Mouse (Mus musculus) adipocyte (in vitro differentiated cells): Measurements from ENCODE around the gene Bcl2l1.
A peak's percentile ranks its signal among the peaks of the same experiment; 100 is the strongest.

Experiments
- DNase-seq: peaks from one replicate; pipeline ENCODE4 v3.0.0-alpha.2; 2016; ENCODE audit warnings: low spot score

Gene Bcl2l1

DNA sequence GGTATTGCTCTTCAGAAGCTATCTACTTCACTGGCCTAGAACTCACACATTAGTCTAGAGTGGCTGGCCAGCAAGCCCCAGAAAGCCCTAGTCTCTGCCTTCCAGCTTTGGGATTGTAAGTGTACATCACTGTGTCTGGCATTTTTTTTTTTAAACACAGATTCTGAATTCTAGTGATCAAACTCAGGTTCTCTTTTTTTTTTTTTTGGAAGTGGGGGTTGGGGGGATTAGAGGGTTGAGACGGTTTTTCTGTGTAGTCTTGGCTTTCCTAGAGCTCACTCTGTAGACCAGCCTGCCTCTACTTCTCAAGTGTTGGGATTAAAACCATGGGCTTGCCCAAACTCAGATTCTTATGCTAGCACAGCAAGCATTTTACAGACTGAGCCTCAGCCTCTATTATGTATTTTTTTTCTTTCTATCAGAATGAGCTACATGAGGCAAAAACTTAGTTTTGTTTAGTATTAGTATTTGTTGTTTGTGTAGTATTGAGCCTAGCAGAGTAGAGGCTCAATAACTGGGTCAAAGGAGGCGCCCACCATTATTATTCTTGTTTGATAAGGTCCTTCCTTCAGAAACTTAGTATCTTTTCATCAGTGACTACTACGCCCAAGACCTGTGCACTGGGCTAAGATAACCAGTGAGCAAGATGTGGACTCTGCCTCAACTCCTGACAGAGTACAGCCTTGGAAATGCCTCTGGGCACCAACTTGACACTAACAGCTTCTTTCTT, 6.9 kb downstream of the Bcl2l1 start:
- no peak for DNase-seq

DNA sequence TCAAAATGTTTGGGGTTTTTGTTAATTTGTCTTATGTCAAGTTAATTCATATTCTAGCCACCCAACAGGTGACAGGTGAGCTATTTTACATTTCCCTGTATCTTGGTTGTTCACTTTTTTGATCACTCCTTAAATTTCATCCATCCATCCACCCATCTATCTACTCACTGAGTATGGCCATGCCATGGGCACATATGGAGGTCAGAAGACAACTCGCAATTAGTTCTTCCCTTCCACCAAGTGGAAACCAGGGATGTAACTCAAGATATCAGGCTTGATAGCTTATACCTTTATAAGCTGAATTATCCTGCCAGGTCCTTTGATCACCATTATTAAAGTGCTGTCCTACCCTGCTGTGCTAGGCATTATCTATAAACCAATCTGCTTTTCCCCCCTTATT, 7.8 kb downstream of the Bcl2l1 start:
- no peak for DNase-seq

DNA sequence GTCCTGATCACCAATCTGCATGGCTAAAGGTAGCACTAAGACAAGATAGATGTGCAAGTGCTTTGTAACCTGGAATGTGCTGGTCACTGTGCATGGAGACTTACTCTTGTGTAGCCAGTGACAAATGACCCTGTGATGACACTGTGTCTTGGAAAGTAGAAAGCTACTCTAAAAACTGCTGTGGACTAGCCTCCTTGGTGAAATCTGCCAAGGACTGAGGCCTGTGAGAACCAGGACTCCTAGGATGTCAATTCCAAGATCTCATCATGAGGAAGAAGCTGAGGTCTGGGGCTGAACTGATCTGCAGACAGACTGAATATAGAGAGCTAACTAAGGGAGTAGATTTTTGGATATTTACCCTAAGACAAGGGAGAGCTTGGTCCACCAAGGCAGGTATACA, 10.0 kb downstream of the Bcl2l1 start:
- no peak for DNase-seq

DNA sequence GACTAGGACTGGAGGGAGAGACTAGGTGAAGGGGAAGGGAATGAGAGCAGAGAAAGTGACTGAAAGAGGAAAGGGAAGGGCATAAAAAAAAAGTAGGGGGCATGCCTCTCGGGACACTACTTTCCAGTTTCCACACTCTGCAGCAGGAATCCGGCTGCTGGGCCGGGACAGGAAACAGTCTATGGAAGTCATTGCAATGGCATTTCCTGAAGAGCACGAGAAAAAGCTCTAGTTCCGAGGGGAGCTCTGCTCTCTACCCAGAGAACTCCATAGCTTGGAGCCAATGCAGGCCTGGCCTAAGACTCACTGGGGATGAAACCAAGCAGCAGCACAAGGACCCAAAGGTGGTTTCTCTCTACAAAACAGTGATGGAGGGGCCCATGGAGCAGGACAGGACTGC, 10.5 kb downstream of the Bcl2l1 start:
- DNase-seq = no peak

DNA sequence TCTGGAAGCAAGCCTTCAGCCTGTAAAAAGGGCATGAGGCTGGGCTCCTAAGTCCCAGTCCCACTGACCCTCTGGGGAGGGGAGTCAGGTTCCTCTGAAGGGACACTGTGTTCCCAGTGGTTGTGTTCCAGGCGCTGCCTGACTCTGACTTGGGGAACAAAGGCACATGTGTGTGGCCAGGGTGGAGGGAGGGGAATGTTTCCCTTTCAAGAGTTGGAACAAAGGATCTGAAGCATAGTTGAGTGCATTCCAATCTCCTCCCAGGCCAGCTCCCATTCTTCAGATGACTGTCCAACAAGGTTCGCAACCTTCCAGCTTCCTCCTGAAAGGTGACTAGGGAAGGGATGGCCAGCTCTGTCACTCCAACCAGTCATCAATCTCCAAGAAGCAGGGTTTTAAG, 11.2 kb downstream of the Bcl2l1 start:
- DNase-seq = peak; percentile 48

DNA sequence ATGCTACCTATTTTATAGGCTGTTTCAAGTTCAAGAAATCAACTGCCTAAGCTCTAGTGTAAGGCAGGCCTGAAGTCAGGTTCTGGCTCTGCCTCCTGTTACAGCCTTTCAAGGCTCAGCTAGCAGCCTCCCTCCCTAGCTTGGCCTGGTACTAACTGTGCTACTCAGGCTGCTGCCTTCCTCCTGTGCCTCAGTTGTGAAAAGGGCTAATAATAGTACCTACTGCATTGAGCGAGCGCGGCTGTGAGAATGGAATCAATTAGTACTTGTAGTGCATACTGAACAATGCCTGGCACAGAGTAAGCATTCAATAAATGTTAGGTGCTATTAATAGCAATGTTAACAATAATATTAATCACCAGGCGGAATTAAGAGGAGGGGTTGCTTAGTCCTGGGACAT, 11.6 kb downstream of the Bcl2l1 start:
- DNase-seq = no peak

DNA sequence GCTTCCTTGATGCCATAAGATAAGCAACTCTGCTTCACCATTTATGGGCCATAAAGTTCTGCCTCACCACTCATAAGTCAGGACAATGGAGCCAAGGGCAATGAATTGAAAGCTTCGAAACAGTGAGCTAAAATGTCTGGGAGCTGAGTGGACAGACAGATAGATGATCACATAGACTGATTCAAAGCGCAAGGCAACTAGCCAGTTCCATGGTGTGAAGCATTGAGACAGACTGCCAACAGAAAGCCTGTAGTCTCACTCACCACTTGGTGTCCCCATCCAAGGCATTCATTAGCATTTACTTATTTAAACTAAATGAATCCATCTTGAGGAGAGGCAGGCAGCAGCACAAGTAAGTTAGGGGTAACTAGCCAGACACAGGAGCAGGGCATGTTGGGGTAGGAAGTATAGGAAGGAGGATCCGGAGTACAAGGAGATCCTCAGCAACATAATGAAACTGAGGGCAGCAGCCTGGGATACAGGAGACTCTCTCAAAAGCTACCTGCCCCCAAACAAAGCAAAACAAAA, 12.4 kb downstream of the Bcl2l1 start:
- no peak for DNase-seq

DNA sequence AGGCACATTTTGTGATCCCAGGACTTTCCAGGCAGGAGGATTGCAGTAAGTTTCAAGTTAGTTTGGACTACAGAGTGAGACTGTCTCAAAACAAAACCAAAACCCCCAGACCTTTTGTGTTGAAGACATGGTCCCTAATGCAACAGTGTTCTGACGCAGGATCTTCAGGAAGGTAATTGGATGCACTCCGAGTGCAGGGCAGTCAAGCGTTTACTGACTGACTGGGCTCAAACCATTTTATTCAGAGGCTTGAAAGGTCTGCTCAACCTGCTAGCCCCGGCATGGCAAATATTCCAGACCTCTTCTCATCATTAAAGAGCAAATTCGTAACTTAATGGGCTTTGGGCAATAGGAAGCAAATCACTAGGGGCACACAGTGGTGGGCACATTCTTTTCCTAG, 12.8 kb downstream of the Bcl2l1 start:
- no peak for DNase-seq

DNA sequence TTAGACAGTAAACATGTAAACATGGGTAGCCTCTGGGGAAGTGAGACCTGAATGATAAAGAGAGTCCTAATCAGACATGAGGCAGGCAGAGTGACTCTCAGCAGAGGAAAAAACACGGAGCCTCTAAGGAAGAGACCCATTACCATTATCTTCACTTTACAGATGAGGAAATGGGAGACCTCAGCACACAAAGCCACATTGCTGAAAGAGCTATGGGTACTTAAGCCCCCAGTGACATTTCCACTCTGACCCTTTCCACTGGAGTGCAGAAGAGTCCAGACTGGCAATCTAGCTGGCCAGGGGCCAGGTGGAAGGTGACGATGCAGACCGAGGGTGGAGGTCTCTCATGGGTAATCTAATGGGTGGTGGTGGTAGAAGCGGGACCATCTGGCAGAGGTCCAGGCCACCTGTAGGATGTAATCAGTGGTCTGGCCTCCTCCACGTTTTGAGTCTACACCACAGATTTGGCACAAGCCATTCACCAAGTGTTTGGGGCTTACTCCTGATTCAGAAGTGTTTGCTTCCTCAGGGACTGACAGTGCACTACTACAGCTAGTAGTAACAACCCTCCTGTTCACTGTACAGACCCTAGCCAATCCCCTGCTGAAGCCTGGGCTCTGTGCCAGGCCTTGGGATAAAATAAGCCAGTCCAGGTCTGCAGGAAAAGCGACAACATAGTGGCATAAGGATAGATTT, 13.8 kb downstream of the Bcl2l1 start:
- DNase-seq = no peak

DNA sequence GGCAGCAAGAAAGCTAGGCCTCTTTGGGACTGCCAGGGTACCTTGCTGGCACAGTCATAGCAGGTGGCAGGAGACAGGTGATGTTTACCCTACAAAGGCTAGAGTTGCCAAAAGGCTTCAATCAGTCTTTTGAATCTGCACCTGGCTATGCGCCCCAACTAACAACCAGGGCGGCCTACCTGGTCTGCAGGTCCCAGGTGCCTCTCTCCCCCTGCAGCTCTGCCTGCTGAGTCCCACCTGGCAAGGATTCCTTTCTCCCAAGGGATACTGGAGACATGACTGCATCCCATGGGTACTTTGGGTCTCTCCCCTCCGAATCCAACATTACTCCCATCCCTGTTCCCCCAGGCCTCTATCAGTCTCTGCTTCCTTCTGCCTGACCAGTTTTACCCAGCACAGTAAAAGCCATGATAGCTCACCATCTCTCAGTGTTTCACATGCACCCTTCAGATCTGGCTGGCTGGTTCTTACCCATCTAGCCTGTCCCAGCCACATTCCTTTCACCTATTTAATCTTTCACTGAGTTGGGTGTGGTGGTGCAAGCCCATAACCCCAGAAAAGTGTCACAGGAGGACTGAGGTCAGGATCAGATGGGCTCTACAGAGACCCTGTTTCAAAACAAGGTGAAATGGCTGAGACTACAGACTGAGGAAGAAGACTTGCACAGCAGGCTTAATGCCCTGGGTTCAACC, 14.7 kb downstream of the Bcl2l1 start:
- DNase-seq = no peak

DNA sequence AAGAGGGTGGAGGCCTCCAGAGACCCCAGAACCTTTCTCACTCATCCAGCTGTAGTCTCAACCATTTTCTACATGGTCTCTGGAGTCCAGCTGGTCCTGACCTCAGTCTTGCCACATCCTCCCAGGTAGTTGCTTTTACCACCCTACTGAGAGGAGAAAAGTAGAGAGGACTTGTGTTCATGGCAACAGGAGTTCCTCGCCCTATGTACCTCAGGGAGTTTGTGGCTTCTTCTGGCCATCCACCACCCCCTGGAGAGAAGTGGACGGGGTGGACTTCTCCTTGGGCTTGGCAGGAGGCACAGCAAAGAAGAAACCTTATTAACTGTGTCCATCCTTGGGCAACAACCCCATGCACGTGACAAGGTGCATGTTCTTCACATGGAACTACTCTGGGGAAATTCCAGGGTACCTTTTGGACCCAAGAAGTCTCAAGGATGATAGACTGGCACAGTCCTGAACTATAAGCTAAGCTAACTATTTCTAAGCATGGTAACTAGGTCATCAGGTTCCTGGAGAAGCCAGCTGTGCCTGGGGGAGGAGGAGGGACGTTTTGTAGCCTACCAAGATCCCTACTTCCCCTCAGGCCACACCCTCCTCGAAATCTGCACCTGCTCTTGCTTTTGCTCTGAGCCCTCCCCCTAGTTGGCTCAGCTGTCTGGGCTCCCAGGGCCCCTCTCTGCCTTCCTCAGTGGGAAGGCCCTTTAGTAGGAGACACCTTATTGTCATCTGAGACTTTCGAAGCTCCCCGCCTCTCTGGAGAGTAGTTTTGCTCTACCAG, 15.5 kb downstream of the Bcl2l1 start:
- no peak for DNase-seq

DNA sequence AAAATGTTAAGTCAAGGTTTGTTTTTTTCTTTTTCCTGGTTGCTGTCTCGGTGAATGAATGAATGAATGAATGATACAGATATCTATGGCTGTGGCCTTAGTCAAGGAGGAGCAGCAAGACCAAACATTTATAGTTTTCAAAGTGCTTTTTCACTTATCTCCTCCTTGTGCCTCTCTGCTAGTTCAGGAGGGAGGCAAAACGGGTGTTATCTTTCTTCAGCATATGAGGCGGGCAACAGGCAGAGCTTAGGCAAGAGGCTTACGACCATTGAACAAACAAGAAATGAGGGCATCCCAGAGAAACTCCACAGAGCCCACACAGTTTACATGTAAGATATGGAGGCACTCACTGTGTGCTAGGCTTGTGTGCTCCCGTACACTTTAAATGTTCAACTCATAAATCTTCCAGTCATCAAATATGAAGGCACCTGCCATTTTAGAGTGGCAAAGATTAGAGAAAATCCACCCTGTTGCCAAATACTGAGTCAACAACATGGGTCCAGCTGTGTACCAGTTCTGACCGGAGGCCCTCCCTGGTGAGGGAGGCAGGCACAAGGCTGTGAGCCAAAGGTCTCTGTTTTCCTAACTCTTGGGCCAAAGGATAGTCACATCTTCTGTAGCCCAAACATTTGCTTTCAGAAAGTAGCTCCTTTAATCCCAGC, 17.2 kb downstream of the Bcl2l1 start:
- peak; percentile 92 for DNase-seq

DNA sequence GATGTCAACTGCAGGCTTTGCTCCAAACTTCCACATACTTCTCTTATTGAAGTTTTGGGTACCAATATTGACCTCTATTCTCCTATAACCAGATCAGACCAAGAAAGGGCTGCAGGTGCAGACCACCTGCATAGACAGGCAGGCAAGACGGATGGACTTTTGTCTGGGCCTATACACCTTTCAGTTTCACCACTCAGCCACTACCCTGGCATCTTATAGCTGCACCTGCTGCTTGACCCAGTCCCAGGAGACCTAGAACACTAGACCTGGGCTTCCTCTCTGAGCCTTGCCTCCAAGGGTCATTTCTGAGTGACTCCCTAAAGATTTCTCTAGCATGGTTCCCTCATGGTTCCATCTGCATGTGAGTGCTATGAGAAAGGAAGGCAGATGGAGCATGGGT, 18.3 kb downstream of the Bcl2l1 start:
- no peak for DNase-seq

DNA sequence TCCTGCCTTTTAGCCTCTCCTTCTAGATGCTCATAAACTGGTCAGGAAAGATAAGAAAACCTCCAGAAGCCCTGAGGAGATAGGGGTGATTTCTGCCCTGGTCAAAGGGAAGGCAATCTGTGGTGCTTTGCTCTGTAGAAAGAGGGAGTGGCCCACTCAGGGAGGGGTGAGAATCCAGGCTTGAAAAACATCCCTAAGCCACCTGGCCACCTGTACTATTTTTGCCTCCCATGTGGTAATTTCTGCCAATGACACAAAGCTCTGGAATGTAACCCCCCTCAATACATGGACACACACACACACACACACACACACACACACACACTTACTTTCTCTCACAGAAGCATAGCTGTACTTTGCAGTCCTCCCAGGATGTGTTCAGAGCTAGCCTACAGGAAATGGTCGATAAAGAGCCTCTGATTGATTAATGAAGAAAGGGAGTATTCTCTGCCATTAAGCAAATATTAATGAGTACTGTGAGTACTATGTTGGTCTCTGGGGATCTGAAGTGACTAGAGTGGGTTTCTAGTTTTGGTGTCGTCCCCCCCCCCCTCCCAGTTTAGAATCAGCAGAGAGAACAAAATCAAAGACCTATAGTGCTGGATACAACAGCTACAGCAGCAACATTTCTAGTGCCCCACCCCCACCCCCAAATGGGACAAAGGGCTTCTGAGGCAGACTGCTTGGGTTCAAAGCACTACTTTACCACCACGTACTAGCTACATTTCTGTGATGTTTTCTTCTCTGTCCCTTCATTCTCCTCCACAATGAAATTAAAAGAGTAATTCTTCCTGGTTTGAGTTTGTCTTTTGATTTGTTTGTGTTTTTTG, 20.0 kb downstream of the Bcl2l1 start:
- DNase-seq = no peak

DNA sequence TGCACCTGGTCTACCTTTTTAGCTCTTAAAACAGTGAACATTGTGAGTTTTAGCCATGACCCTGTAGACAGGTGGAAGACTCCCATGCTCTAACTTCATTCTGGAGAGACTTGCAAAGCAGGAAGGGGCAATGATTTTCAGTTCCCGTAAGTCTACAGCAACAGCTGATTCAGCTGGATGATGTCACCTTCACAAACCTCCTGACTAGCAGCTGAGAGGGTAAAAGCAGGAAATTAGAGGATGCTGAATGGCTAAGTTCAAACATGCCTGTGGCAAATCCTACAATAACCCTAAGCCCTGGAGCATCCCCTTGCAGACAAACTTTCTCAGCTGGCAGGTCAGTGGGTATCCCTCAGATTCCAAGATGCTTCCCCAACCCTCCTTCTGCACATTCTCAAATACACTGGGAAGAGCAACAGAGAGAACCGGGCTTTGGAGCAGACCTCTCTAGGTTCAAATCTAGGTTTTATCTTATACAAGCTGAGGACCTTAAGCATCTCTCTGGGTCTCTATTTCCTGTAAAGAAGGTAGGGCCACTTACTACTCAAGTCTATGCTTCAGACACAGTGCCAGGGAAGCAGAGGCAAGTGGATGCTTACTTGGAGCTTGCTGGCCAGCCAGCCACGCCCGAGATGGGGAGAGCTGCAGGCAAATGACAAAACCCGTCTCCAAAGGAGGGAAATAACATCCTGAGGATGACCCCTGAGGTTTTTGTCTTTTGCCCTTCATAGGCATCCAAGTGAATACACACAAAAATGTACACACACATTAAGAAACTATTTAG, 21.2 kb downstream of the Bcl2l1 start:
- DNase-seq = no peak

DNA sequence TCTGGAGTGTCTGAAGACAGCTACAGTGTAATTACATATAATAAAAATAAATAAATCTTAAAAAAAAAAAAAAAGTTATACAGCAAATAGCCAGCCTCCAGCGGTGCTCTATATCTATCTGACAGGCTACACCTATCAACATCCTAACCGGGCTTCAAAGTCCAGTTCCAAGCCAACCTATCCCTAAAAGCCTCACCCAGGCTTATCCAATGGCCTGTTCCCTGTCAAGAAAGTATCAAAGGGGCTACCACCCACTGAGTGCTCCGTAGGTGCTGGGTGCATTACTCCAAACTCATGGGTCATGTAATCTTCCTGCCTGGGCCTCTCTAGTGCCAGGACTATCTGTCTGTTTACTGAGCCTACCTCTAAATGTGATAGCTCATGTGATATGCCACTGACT, 23.4 kb downstream of the Bcl2l1 start:
- no peak for DNase-seq

DNA sequence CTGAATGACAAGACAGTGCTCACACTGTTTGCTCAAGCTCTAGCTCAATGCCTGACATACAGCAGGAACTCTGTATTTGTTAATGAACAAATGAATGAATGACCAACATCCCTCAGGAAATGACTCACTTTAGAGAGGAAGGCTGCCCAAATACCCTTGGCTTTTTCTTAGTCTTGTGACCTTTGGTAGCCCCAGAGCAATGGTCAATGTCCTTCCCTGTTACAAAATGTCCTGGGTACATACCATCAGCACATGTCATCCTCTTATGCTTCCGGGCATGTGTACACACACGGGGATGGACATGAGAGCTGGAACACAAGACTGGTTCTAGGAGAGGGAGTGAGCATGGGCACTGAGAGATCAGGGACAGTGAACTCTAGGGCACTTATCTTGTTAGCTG, 25.5 kb downstream of the Bcl2l1 start:
- peak; percentile 51 for DNase-seq

DNA sequence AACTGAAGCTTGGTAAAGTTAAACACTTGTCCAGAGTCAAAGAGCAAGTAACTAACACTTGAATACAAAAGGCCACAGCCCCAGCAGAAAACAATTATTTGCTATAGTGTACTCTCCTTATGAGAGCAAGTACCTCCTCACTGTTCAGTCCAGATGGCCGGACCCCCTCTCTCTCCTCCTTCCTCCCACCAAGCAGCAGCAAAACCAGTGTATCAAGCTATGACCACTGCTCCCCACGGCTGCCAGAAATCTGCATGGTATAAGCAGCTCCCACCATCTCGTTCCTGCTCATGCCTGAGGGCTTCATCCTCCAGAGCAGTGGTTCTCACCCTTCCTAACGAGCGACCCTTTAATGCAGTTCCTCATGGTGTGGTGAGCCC, 26.4 kb downstream of the Bcl2l1 start:
- DNase-seq = no peak

DNA sequence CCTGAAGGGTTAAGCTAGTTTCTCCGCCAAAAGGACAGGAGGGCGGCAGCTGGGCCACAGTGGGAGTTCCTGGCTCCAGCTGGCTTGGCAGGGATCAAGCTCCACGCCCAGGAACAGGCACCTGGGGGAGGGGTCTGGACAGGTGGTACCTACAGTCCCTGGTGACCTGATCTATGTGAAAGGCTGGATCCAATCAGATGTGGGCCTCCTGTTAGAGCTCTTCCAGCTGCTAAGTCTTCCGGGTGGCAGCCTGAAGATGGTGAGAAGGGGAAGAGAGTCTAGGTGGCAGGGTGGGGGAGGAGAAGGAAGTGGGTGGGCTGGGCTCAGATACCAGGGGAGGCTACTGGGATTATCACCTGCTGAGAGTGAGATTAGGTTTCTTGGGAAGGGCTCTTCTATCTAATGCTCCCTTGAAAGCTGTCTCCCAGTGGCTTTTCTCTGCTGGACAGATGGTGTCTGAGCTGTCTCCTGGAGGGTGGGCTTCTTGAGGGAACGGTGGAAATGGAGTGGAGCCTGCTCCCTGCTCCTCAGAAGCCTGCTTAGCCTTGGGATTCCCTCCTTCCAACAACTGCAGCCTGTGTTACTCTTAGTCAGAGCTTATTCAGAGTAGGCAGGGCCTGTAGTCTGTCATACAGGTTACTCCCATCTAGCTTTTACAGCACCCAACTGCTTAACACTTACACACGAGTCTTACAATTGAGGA, 27.0 kb downstream of the Bcl2l1 start:
- DNase-seq = no peak
